Mouse (Mus musculus): Measurements from ENCODE around the gene Mob1b.
"Not testable (repeated sequence)": the region's sequence is repeated elsewhere in the genome, so short reads cannot be mapped to it uniquely, and the experiment has no call there.

The Mob1b gene

DNA sequence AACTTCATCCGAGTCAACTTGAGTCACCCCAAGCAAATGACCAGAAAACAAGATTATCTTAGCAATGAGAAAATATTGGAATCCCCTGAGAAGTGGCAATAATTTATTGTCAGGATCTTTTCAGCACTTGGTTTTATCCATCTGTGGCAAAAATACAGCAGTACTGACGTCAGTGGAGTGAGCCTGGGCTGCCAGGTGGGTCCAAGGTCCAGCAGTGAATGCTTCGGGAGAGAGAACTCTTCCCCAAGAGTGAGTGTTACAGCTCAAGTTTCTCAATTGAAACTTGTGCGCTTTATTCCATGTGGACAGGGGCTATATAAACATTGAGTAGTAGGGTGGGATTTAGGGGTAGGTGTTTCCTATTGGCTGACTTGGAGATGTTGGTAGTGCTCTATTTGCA lies 18.6 kb upstream of the Mob1b start:
- in situ Hi-C loops (cut with MseI, MboI) = no loop called here

DNA sequence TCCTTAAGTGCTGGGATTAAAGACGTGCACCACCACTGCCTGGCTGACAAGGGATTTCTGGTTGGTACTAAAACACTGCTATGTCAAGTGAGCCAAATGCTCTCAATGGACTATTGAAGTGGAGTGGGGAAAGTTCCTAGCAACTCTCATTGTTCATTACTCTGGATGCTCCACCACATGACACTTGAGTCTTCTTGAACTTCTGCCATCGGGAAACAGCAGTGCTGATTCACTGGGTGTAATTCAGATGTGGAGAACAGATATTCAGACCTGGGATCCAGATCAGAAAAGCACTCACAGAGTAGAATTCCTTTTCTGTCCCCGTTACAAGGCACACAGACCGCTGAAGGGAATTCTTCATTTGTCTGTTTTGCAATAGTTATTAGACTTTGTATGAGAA lies 17.1 kb upstream of the Mob1b start:
- in situ Hi-C loops (cut with MseI, MboI) = no loop called here

DNA sequence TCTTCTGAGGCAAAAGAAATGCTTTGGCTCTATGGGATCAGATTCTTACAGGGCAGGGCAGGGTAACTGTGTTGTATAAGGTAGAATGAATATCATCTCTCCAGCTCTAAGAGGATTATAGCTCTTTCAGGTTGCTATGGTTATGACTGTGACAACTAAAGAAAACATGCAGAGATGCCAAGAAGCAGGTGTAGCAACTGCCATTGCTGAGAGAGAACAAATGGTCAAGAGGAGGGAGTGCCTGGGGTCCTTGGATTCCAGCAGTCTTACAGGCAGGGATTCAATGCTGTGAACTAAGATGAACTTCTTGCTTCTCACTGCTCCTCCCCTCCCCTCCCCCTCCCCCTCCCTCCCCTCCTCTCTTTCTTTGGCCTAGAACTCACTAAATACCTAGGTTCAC lies 9.5 kb upstream of the Mob1b start:
- in situ Hi-C loops (cut with MseI, MboI) = no loop called here

DNA sequence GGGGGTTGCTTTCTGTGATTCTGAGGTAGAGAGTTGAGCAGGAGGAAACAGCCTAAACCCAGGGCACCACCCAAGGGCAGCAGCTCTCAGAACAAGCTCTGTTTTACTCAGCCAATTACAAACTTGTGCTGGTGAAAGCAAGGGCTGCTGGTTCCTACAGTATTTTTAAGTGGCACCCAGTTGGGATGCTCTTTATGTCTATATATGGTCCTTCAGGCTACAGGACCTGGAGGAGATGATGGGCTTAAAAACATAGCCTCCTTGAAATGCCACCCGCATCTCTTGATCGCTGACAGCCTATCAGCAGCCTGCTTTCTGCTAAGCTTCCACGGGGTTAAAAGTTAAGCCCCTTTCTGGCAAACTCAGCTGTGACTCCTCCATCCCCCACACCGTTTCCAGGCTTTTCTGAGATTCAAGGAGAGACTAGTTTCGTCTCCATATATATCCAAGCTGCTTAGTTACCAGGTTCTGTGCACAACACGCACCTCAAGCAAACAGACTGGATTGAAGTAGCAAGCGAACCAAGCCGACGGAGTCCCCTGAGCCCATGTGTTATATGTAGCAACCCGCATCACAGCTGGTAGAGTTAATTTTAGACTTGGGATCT lies 8.9 kb upstream of the Mob1b start:
- in situ Hi-C loops (cut with MseI, MboI) = no loop called here

DNA sequence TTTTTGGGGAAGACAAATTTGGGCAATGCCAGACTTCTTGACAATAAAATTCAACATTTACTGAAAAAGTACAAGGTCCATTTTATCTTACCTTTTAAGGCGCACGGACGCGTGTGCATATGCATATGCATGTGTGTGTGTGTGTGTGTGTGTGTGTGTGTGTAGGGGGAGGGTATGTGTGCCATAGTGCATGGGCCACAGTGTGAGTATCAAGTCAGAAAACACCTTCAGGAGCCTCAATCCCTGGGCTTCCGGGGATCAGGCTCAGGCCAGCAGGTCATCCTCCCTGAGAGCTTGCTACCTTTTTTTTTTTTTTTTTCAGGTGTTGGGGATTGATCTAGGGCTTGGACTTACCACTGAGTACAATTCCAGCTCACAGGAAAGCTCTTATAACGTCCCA lies 8.3 kb upstream of the Mob1b start:
- in situ Hi-C loops (cut with MseI, MboI) = no loop called here

DNA sequence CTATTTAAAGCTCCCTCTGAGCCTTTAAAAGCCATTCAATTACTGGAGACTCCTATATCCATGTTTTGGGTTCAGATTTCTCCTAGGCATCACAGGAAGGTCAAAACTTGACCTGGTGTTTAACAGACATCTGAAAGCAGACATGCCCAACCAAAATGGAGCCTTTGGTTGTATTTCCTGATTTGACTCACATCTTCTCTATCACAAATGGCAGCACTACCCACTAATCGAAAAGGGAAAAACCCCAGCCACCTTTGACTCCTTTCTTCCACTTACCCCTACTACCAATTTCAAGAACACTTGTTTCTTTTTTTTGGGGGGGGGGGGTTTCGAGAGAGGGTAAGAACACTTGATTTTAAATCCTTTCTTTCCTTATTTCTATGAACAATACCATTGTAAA lies 3.7 kb upstream of the Mob1b start:
- in situ Hi-C loops (cut with MseI, MboI) = no loop called here

DNA sequence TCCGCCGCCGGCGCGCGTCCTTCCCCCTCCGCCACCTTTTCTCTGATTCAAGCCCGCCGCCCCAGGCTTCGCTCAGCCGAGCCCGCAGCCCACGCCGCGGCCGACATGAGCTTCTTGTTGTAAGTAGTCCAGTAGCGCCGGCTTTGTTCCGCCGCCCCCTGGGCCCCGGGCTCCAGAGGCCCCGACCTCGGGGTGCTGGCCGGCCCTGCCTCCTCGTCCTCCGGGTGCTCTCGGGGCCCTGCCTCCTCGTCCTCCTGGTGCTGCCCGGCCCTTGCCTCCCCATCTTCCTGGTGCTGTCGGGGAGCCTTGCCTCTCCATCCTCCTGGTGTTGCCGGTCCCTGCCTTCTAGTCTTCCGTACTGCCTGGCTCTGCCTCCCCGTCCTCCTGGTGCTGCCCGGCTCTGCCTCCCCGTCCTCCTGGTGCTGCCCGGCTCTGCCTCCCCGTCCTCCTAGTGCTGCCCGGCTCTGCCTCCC lies 384 bp downstream of the Mob1b start:
- in situ Hi-C loops (cut with MseI, MboI) = no loop called here

DNA sequence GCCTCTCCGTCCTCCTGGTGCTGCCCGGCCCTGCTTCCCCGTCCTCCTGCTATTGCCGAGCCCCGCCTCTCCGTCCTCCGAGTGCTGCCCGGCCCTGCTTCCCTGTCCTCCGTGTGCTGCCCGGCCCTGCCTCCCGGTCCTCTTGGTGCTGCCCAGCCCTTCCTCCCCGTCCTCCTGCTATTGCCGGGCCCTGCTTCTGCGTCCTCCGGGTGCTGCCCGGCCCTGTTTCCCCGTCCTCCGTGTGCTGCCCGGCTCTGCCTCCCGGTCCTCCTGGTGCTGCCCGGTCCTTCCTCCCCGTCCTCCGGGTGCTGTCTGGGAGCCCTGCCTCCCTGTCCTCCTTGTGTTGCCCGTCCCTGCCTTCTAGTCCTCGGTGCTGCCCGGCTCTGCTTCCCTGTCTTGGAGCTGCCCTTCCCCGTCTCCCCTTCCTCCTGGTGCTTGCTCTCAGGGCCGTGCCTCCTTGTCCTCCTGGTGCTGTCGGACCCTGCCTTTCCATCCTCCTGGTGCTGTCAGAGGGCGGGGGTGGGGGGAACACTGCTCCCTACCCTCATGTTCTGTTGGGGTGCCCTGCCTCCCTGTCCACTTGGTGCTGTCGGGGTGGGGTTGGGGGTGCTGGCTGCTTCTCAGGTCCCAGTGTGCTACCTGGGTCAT lies 1.0 kb downstream of the Mob1b start:
- in situ Hi-C loops (cut with MseI, MboI) = no loop called here

DNA sequence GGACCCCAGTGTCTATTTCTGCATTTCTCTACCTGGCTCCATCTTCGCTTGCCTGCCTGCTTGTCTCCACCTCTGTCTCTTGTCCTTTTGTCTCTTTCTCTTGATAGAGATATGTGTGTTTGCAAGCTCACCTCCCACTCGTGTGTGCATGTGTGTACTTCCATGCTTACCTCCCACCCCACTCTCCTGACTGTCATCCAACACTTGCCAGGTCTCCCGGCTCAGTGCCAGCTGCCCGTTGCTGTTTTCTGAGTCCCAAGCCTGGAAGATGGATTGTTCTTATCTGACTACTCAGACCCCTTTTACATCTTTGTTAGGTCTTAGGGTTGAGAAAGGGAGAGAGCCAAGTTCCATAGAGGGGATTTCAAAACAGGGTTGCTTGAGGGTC lies 1.6 kb downstream of the Mob1b start:
- in situ Hi-C loops (cut with MseI, MboI) = no loop called here

DNA sequence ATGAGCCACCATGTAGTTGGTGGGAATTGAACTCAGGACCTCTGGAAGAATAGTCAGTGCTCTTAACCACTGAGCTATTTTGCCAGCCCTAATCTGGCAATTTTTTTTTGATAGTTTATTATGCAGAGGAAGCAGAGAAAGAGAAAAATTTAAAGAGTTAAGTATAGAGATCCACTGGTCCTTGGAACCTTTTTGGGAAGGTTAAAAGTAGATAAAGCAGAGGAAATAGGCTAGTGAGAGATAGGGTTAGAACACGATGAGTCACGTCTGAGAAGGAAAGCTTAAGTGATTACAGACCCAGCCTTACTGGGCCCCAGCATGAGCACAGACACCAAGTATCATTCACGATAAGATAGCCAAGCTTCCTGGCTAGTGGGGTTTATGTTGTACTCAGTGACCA lies 3.4 kb downstream of the Mob1b start:
- in situ Hi-C loops (cut with MseI, MboI) = no loop called here

DNA sequence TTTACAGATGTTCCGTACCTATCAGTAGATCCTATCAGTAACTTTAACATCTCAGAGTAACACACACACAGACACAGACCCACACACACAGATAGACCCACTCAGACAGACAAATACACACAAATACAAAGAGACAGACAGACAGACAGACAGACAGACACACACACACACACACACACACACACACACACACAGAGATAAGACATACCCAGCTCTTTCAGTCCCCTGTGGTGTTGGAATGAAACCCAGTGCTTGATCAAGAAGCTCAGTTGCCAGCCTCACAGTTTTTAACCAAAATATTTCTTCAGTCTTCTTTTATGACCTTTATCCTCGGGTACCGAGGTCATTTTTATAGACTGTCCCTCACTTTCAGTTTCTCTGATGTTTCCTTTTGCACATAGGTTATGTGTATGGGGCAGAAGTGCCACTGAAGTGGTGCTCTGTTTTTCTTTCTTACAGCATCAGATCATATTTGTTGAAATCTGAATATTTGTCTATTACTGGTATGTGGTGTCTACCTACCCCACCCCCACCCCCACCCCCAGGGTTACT lies 7.0 kb downstream of the Mob1b start:
- in situ Hi-C loops (cut with MseI, MboI) = no loop called here

DNA sequence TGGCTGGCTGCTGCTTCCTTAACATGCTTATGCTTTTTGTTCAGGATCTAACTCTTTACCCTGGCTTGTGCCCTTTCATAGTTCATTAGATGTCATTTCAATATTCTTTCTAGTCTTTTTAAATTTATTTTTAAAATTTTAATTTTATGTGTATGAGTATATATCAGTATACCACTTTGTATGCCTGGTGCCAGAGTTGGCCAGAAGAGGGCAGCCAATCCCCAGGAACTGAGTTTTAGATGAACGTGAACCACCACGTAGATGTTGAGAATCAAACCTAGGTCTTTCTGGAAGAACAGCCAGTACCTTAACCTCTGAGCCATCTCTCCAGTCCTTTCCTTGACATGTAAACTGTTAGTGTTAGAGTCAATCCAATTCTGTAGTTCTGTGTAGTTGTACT lies 14.1 kb downstream of the Mob1b start:
- in situ Hi-C loops (cut with MseI, MboI) = no loop called here

DNA sequence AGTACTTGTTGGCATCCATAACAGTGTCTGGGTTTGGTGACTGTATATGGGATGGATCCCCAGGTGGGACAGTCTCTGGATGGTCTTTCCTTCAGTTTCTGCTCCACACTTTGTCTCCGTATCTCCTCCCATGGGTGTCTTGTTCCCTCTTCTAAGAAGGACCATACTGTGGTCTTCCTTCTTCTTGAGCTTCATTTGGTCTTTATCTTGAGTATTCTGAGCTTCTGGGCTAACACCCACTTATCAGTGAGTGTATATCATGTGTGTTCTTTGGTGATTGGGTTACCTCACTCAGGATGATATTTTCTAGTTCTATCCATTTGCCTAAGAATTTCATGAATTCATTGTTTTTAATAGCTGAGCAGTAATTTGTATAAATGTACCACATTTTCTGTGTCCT lies 20.4 kb downstream of the Mob1b start:
- in situ Hi-C loops (cut with MseI, MboI) = not testable (repeated sequence)

DNA sequence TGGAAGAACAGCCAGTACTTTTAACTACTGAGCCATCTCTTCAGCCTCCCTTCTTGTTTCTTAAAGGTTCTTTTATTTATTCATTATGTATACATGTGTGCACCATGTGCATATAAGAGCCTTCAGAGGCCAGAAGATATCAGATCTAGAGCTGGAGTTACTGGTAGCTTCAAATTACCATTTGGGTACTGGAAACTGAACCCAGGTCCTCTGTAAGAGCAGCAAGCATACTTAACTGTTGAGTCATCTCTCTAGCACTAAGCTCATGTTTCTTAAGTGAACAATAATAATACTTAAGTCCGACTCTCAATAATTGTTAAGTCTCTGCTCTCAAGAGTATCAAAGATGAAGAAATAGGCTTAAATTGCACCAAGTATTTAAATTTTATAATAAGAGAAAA lies 27.1 kb downstream of the Mob1b start:
- in situ Hi-C loops (cut with MseI, MboI) = no loop called here

DNA sequence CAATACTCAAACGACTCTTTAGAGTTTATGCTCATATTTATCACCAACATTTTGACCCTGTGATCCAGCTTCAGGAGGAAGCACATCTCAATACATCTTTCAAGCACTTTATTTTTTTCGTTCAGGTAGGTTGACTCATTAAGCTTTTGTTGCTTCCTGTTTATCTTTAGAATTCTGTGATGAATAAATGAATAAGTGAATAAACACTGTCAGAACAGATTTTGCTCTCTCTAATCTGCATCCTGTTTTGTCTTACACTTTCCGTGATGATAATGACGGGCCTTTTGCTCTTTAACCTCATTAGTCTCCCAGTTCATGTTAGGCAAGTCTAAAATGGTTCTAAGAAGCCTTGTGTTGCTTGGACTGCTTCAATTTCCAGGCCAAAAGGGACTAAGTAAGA lies 32.5 kb downstream of the Mob1b start:
- in situ Hi-C loops (cut with MseI, MboI) = no loop called here

DNA sequence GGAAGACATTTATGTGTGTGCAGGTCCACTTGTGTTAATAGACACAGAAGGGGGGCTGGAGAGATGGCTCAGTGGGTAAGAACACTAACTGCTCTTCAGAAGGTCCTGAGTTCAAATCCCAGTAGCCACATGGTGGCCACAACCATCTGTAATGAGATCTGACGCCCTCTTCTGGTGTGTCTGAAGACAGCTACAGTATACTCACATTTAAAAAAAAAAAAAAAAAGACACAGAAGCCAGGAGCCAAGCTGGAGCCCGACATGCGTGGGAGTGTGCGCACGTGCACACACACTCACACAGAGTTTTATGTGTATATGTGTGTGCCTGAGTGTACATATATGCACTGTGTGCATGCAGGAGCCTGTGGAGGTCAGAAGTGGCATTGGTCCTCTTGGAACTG lies 42.0 kb downstream of the Mob1b start:
- in situ Hi-C loops (cut with MseI, MboI) = no loop called here

DNA sequence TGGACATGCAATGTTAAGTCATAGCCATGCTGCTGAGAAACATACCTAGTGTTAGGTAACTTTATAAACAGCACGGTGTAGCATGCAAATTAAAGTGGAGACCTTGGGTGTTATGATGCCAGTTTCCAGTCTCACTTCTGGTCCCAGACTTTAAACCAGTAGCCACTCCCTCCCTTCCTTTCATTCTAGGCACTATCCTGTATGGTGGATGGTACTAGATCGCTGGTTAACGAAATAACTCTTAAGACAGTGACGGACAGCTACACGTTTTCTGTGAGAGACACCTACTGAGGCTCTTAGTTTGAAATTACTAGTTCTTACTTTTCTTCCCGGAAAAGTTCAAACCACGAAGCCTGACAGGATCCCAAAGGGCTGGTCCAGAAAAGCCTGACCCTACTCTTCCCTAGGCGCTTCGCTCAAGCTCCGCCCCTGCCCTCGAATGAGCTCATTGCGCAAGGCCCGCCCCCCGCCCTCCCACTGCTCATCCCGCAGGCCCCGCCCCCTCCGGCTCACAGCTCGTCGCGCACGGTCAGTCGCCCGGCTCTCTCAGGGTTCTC lies 43.9 kb downstream of the Mob1b start:
- in situ Hi-C loops (cut with MseI, MboI) = no loop called here

DNA sequence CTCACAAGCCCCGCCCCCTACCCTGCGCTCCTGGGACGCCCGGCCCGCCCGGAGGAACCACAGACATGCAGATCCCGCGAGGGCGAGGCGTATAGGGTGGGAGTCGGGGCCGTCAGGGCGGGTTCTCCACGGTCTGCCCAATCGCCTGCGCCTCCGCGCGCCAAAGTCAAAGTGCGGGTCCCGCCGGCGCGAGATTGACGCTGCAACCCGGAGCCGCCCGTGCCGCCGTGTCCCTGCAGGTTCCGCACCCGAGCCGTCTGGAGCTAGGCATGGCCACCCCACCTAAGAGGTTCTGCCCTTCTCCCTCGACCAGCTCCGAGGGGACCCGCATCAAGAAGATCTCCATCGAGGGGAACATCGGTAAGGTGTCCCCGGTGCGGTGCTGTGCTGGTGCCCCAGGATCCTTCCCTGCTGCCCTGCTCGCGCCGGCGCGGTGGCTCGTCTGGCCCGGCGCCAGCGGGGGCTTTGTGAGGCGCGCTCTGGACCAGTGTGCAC lies 44.4 kb downstream of the Mob1b start, which contains the start of gene Dck:
Gene Dck (plus strand): TSS at position 10 of the 495 bp plus-strand sequence.
- in situ Hi-C loops (cut with MseI, MboI) = no loop called here

DNA sequence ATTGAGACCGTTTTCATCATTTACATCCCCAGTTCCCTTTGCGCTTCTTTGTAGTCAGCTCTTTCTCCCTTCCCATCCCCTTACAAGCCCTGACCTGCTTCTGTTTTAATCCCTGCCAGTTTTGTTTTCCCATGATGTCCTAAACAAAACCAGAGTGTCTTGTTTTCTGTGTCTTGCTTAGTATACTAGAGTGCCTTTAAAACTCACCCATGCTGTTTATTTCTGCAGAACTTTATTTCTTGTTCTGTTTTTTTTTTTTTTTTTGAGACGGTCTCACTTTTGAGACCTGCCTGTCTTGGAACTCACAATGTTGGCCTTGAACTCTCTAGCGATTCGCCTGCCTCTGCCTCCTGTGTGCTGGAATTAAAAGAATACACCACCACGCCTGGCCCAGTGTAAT lies 44.9 kb downstream of the Mob1b start:
- in situ Hi-C loops (cut with MseI, MboI) = no loop called here

DNA sequence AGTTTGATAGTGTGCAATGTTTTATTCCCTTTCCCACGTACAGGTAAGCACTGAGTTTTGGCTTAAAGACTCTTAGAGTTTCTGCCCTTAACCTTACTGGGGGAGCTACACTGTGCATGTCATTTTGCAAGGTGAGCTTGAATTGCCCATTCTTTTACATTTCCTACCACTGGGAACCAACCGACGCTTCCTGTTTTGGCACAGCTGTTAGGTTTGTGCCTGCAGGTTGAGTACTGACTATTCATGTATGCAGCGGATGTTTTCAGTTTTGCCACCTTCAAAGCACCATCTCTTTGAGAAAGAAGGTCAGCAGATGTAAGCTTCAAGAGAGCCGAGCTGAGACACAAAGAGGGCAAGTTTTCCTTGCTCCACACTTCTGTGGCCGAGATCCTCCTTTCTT lies 45.5 kb downstream of the Mob1b start:
- in situ Hi-C loops (cut with MseI, MboI) = no loop called here

DNA sequence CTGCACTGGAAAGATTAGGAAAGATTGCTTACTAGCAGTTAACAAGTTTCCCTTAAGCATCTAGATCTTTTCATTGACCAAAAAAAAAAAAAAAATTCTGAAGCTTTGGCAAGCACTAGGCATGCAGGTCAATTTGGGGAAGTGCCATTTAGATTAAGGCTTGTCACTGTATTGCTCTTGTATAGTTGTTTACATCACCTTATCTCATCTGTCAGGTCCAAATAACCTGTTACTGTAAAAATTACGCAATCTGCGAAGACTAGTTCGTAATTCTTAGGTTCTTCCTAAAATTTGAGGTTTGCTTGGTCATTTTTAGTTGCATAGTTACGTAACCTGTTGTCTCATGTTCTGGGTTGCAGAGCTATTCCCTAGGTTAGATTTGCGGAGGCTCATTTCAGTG lies 46.2 kb downstream of the Mob1b start:
- in situ Hi-C loops (cut with MseI, MboI) = no loop called here

DNA sequence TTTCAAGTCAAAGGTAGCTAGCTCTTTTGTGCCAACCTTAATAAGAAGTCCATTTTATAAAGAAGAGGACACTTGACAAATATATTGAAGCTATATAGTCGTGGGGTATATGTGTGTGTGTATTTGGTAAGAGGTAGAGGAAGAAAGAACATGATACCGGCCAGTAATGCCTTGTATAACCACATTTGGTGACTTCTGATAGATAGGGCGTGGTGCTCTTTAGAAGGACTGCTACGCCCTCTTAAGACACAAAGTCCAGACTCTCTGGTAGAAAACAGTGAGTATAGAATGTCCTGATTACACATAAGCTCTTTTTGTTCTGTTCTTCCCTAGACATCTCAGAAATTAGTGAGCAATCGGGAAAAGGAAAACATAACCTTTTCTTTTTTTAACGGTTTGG lies 47.5 kb downstream of the Mob1b start:
- in situ Hi-C loops (cut with MseI, MboI) = no loop called here
